Mouse (Mus musculus) heart, embryonic 14.5 days (tissue): ENCODE measurements around the gene Gimap1. TPM values are rescaled to one million over a fixed set of nuclear protein-coding genes. Genes with fewer than 3 reads are reported as not detected.

Source experiments
- ATAC-seq: fragments of 200-750 bp; cut with Nextera tagmentation; 2 replicates; pipeline ENCODE4 v1.8.0; 2017; ENCODE audit warnings: low read depth, moderate TSS enrichment; ENCODE audit not compliant: insufficient number of reproducible peaks, insufficient read depth, low FRiP score
- H3K27ac ChIP-seq, 2 experiments: fragments of 200-500 bp in 1 of 2; fragments of 300-500 bp in 1 of 2; sonication (generic) in 1 of 2; replicated peaks in 1 of 2; 2 replicates each; pipeline ENCODE4 v1.5.1; 2012 to 2014; ENCODE audit warnings: low read depth in 2 of 2, low read length in 2 of 2, control low read depth in 1 of 2, mild to moderate bottlenecking in 1 of 2, mixed read lengths in 1 of 2; ENCODE audit not compliant: control insufficient read depth in 1 of 2, insufficient read depth in 1 of 2
- H3K27me3 ChIP-seq: fragments of 300-500 bp; sonication (generic); 2 replicates; pipeline ENCODE4 v1.6.1; 2014; ENCODE audit warnings: mild to moderate bottlenecking, low read length, control low read depth; ENCODE audit not compliant: control insufficient read depth, insufficient read depth
- H3K36me3 ChIP-seq: fragments of 300-500 bp; sonication (generic); 2 replicates; pipeline ENCODE4 v1.6.1; 2014; ENCODE audit warnings: mild to moderate bottlenecking, control low read depth, low read length, mixed read lengths; ENCODE audit not compliant: control insufficient read depth, insufficient read depth
- H3K4me1 ChIP-seq, 2 experiments: fragments of 200-500 bp in 1 of 2; fragments of 300-500 bp in 1 of 2; sonication (generic) in 1 of 2; 2 replicates each; pipeline ENCODE4 v1.6.1; 2012 to 2014; ENCODE audit warnings: low read length in 2 of 2, control low read depth in 1 of 2, mixed read lengths in 1 of 2; ENCODE audit not compliant: control insufficient read depth in 2 of 2, insufficient read depth in 2 of 2
- H3K4me2 ChIP-seq: fragments of 300-500 bp; sonication (generic); 2 replicates; pipeline ENCODE4 v1.6.1; 2014; ENCODE audit warnings: mild to moderate bottlenecking, low read length
- H3K4me3 ChIP-seq, 2 experiments: fragments of 200-500 bp in 1 of 2; fragments of 300-500 bp in 1 of 2; sonication (generic) in 1 of 2; 2 replicates each; pipeline ENCODE4 v1.5.1; 2012 to 2014; ENCODE audit warnings: low read length in 2 of 2, mild to moderate bottlenecking in 2 of 2, control low read depth in 1 of 2, low read depth in 1 of 2, moderate library complexity in 1 of 2; ENCODE audit not compliant: control insufficient read depth in 1 of 2, insufficient read depth in 1 of 2
- H3K9ac ChIP-seq: fragments of 300-500 bp; sonication (generic); 2 replicates; pipeline ENCODE4 v1.6.1; 2014; ENCODE audit warnings: mild to moderate bottlenecking, low read length
- H3K9me3 ChIP-seq: fragments of 300-500 bp; sonication (generic); 2 replicates; pipeline ENCODE4 v1.6.1; 2016; ENCODE audit warnings: low read length, control low read depth; ENCODE audit not compliant: control insufficient read depth
- WGBS: fragments of 180-500 bp; shearing (Covaris S2); extraction: QIAGEN DNeasy Blood & Tissue Kit; methylation state at CpG from one replicate; pipeline ENCODE4 v1.1.7; 2014; 5-methylcytosine and 5-hydroxymethylcytosine counted together
- polyA plus RNA-seq: library from polyadenylated mRNA; unstranded; fragments of >200 nt; fragmentation: Nextera tagmentation; extraction: Ambion mirVana; gene quantifications from 2 replicates; pipeline ENCODE4 v1.2.1, GENCODE M21; 2014

The Gimap1 gene
- 26.1 and 27.5 TPM in 2 replicates for polyA plus RNA-seq

DNA sequence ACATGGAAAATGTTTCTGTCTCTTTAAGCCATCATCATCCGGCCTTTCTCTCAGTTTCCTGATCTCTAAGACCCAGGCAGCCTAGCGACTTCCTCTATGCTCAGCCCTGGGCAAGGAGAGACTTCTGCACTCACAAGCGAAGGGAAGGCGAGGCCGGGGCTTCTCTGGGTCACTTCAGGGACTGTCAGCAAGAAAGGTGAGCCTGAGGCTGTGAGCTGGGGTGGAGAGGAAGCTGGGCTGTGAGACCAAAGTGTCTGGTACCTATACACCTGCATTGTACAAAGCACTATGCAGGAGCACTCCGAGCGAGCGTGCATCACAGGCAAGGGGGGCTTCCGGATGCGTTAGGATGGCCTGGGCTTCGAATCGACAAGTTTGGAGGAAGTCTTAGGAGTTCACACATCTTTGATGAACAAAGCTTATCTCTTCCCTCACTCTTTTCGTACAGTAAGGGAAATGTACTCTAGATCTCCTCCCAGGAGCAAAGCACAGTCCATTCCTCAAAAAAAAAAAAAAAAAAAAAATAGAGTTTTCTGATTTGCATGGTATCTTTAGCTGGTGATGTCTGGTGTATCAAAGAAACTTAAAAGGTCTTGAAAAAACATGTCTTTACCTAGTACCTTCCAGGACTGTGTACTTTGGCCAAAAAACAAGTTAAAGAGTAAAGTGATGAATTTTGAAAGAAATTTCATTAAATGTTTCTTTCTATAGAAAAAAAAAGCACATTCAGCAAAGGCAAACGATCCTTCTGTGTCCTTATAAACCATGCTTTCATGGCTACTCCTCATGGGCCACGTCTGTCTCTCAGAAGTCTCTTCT lies at the start of gene Gimap1:
TSS of gene Gimap1 (plus strand) at position 94 of the 819 bp plus-strand sequence.
- WGBS = 49% methylated on average over 15 of the region's 15 CpGs
- Histone ChIP-seq H3K9ac (peak within 1 kb of the TSS; percentile 48), H3K27me3 (peaks cover 27% of the 10 kb centered on the region), H3K4me1 (peaks cover 0 to 4% of the 10 kb centered on the region in 2 experiments; a peak in 2 of 4 replicates), H3K27ac (peak within 1 kb of the TSS; percentile 68 to 88), H3K4me2 (peak within 1 kb of the TSS; percentile 55), H3K9me3 (no peaks in the 10 kb centered on the region), H3K4me3 (peak within 1 kb of the TSS; percentile 39 to 58), H3K36me3 (no peaks in the 10 kb centered on the region)
- peak; percentile 17; the same call in 1 of the 2 replicates for ATAC-seq

DNA sequence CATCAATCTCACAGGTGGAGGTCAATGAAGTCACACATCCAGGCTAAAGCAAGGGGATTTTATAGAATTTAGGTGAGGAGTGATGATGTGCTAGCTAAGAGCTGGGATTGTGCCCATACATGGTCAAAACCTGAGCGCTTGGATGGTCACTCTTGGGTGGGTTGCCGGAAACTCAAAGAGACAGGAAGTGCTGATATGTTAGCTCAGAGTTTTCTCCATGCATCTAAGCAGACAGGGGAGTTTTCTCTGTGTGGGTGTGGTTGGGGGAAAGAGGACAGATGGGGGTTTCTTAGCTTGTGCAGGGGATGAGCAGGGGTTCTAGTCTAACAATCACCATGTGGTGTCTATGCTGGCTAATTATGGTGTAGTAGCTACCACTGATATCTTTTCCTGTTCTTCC lies 49.5 kb upstream of the Gimap1 start:
- no peak overlapping the region for H3K9ac ChIP-seq
- no peaks in the 10 kb centered on the region for H3K36me3 ChIP-seq
- peaks cover 0 to 2% of the 10 kb centered on the region in 2 experiments; a peak in 1 of 4 replicates for H3K4me1 ChIP-seq
- H3K9me3 ChIP-seq = no peaks in the 10 kb centered on the region
- 44% methylated on average over 2 of the region's 2 CpGs for WGBS
- no peak overlapping the region for H3K27ac ChIP-seq
- no peak overlapping the region for H3K4me3 ChIP-seq
- no peak for ATAC-seq
- no peaks in the 10 kb centered on the region for H3K27me3 ChIP-seq
- H3K4me2 ChIP-seq = no peak overlapping the region

DNA sequence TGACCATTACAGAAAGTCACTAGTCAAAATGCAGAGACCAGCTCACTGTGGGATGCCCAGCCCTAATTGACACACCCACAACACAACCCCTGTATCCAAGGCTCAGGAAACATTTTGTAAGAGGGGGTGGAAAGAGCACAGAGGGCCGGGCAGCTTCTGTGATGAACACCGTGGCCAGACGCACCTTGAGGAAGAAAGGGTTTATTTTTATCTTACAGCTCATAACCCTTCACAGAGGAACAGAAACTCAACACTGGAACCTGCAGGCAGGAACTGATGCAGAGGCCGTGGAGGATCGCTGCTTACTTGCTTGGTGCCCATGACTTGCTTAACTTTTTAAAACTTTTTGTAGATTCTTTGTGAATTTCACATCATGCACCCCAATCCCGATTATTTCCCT lies 45.9 kb upstream of the Gimap1 start:
- Histone ChIP-seq H3K9ac (no peak overlapping the region), H3K4me3 (no peak overlapping the region), H3K27me3 (no peaks in the 10 kb centered on the region), H3K4me2 (no peak overlapping the region), H3K27ac (no peak overlapping the region), H3K36me3 (no peaks in the 10 kb centered on the region), H3K9me3 (no peaks in the 10 kb centered on the region), H3K4me1 (no peaks in the 10 kb centered on the region)
- 66% methylated on average over 6 of the region's 6 CpGs for WGBS
- ATAC-seq = no peak

DNA sequence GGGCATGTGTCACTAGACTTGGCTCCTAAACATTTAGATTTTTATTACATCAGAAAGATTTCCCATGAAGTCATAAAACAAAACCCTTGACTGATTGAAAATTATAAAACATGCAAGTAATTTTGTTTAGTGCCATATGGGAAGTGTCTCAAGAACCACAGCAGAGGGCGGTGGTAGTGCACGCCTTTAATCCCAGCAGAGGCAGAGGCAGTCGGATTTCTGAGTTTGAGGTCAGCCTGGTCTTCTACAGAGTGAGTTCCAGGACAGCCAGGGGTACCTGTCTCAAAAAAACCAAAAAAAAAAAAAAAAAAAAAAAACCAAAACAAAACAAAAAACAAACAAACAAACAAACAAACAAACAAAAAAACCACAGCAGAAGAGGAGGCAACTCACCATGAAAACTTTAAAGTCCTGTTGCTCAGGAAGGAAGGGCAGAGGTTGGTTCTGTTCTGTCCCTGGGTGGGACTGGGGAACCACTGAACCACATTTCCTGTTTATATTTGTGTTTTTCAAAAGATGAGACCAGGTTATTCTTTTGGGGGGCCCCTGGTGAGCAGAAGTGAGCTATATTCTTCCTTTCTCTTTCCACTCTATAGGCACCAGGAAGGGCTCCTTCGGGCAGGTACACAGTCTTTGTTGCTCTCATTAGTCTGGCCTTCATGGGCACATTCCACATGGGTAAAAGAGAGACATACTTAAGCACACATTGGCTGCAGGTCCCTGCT lies 41.9 kb upstream of the Gimap1 start:
- Histone ChIP-seq H3K9me3 (no peaks in the 10 kb centered on the region), H3K9ac (no peak overlapping the region), H3K4me1 (no peaks in the 10 kb centered on the region), H3K27ac (peak overlapping the region; percentile 21 to 53; a peak in 1 of 4 replicates), H3K36me3 (0 out of 2 replicates have a peak, but pooled peaks cover 2% of the 10 kb centered on the region), H3K4me3 (no peak overlapping the region), H3K27me3 (no peaks in the 10 kb centered on the region), H3K4me2 (no peak overlapping the region)
- 69% methylated on average over 4 of the region's 4 CpGs for WGBS
- ATAC-seq = no peak

- WGBS = 25% methylated on average over 1 of the region's 1 CpGs
- peak overlapping the region; percentile 21 to 53; a peak in 1 of 4 replicates for H3K27ac ChIP-seq
Measured at GRCm38 (mm10) chr6:48697555-48697930, 41.3 kb upstream of the Gimap1 start.

GRCm38 (mm10) chr6:48698066-48698856 lies 40.6 kb upstream of the Gimap1 start:
- 82% methylated on average over 7 of the region's 7 CpGs for WGBS
- Histone ChIP-seq H3K9me3 (no peaks in the 10 kb centered on the region), H3K9ac (no peak overlapping the region), H3K27me3 (no peaks in the 10 kb centered on the region), H3K4me1 (no peaks in the 10 kb centered on the region), H3K27ac (0 out of 4 replicates have a peak overlapping the region, but pooled peaks of 1 of the 2 experiments have one; percentile 75), H3K4me3 (no peak overlapping the region), H3K4me2 (no peak overlapping the region), H3K36me3 (0 out of 2 replicates have a peak, but pooled peaks cover 6% of the 10 kb centered on the region)
- no peak for ATAC-seq

More at GRCm38 (mm10) chr6:48697555-48697930, 41.3 kb upstream of the Gimap1 start:
- H3K27me3 ChIP-seq = no peaks in the 10 kb centered on the region
- H3K9ac ChIP-seq = no peak overlapping the region
- no peak overlapping the region for H3K4me3 ChIP-seq
- no peak overlapping the region for H3K4me2 ChIP-seq
- 0 out of 2 replicates have a peak, but pooled peaks cover 6% of the 10 kb centered on the region for H3K36me3 ChIP-seq
- no peaks in the 10 kb centered on the region for H3K4me1 ChIP-seq
- ATAC-seq = no peak
- no peaks in the 10 kb centered on the region for H3K9me3 ChIP-seq

DNA sequence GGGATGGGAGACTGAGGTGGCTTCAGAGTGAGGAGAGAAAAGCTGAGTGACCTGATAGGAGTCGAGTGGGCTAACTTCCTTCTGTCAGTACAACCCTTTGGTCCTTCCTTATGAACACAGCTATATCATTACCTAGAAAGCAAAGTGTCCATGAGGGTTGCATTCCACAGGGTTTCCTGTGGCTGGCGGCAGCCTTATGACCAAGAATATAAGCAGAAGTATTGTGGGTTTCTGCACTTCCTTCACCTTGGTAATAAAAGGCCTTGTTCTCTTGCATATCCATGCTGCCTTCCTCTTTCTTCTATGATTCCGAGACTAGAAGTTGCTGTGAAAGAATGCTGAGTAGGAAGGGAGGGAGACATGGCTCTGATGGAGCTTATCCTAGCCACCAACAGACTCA lies 40.0 kb upstream of the Gimap1 start:
- 0 out of 2 replicates have a peak, but pooled peaks cover 6% of the 10 kb centered on the region for H3K36me3 ChIP-seq
- H3K4me1 ChIP-seq = no peaks in the 10 kb centered on the region
- no peak overlapping the region for H3K4me2 ChIP-seq
- peak overlapping the region; percentile 43 to 75; a peak in 2 of 4 replicates for H3K27ac ChIP-seq
- no peak overlapping the region for H3K4me3 ChIP-seq
- H3K9me3 ChIP-seq = no peaks in the 10 kb centered on the region
- H3K9ac ChIP-seq = no peak overlapping the region
- 55% methylated on average over 3 of the region's 3 CpGs for WGBS
- no peak for ATAC-seq
- no peaks in the 10 kb centered on the region for H3K27me3 ChIP-seq
